Mouse (Mus musculus) liver, adult 2 months (tissue): ENCODE measurements around the gene Rfx7. TPM values are rescaled to one million over a fixed set of nuclear protein-coding genes. Genes with fewer than 3 reads are reported as not detected.
A peak's percentile ranks its signal among the peaks of the same experiment; 100 is the strongest.

Experiments
- DNase-seq: peaks from one replicate; pipeline ENCODE4 v3.0.0-alpha.2; 2011; ENCODE audit warnings: low read depth, low spot score; ENCODE audit errors: extremely low read depth
- H3K27ac ChIP-seq: fragments of 200-500 bp; replicated peaks from 2 replicates; pipeline ENCODE4 v1.5.1; 2012; ENCODE audit warnings: low read depth, mild to moderate bottlenecking, control low read depth, inconsistent platforms, low read length; ENCODE audit not compliant: insufficient read depth
- H3K27me3 ChIP-seq: fragments of 200-500 bp; 2 replicates; pipeline ENCODE4 v1.6.1; 2012; ENCODE audit warnings: mild to moderate bottlenecking, moderate library complexity, low read length, inconsistent platforms; ENCODE audit not compliant: control insufficient read depth, insufficient read depth
- H3K36me3 ChIP-seq: fragments of 200-500 bp; 2 replicates; pipeline ENCODE4 v1.6.1; 2012; ENCODE audit warnings: low read length, inconsistent platforms; ENCODE audit not compliant: control insufficient read depth, insufficient read depth
- H3K4me1 ChIP-seq: fragments of 200-500 bp; 2 replicates; pipeline ENCODE4 v1.6.1; 2011; ENCODE audit warnings: low read length; ENCODE audit not compliant: control insufficient read depth, insufficient read depth
- H3K4me3 ChIP-seq: fragments of 200-500 bp; 2 replicates; pipeline ENCODE4 v1.5.1; 2011; ENCODE audit warnings: low read depth, mild to moderate bottlenecking, control low read depth, low read length, moderate library complexity; ENCODE audit not compliant: insufficient read depth
- H3K79me2 ChIP-seq: fragments of 200-500 bp; 2 replicates; pipeline ENCODE4 v1.6.1; 2012; ENCODE audit warnings: inconsistent platforms, mild to moderate bottlenecking, low read length, moderate library complexity; ENCODE audit not compliant: control insufficient read depth, insufficient read depth
- H3K9ac ChIP-seq: fragments of 200-500 bp; 2 replicates; pipeline ENCODE4 v1.6.1; 2012; ENCODE audit warnings: low read depth, mild to moderate bottlenecking, control low read depth, inconsistent platforms, low read length
- CTCF ChIP-seq: fragments of 200-500 bp; IDR thresholded peaks from 2 replicates; pipeline ENCODE4 v1.5.1; 2011; ENCODE audit warnings: low read depth, low read length, control low read depth
- POLR2A ChIP-seq: fragments of 200-500 bp; IDR thresholded peaks from 2 replicates; pipeline ENCODE4 v1.6.1; 2011; ENCODE audit warnings: low read length, control low read depth; ENCODE audit not compliant: insufficient read depth; ENCODE audit errors: extremely low read depth
- WGBS: fragments of 180-500 bp; shearing (Covaris S2); methylation state at CpG from one replicate; pipeline ENCODE4 v1.1.7; 2018; 5-methylcytosine and 5-hydroxymethylcytosine counted together
- polyA plus RNA-seq: library from polyadenylated mRNA; depleted of rRNA; stranded (reverse); fragments of >200 nt; gene quantifications from 2 replicates; pipeline ENCODE4 v1.2.3, GENCODE M21; 2012
- total RNA-seq: library from RNA; depleted of rRNA; stranded (reverse); fragments of >200 nt; gene quantifications from 2 replicates; pipeline ENCODE4 v1.2.3, GENCODE M21; 2014

Gene Rfx7
- total and polyA plus RNA-seq, 2 experiments: 3.3 to 5.4 TPM

GRCm38 (mm10) chr9:72520849-72521248 is 11.2 kb upstream of the Rfx7 start:
- Histone ChIP-seq H3K9ac (no peak overlapping the region), H3K27me3 (no peaks in the 10 kb centered on the region), H3K4me1 (no peaks in the 10 kb centered on the region), H3K79me2 (no peaks in the 10 kb centered on the region), H3K27ac (no peak overlapping the region), H3K36me3 (no peaks in the 10 kb centered on the region), H3K4me3 (no peak overlapping the region)
- no peak for DNase-seq
- TF ChIP-seq POLR2A (no peak), CTCF (no peak)

GRCm38 (mm10) chr9:72526091-72526490 is 5.9 kb upstream of the Rfx7 start:
- no peak for TF ChIP-seq CTCF
- no peak for TF ChIP-seq POLR2A
- Histone ChIP-seq H3K36me3 (no peaks in the 10 kb centered on the region), H3K4me3 (no peak overlapping the region), H3K79me2 (no peaks in the 10 kb centered on the region), H3K4me1 (no peaks in the 10 kb centered on the region), H3K27ac (no peak overlapping the region), H3K27me3 (no peaks in the 10 kb centered on the region), H3K9ac (no peak overlapping the region)
- DNase-seq: no peak
- 88% methylated on average over 1 of the region's 1 CpGs for WGBS

- TF ChIP-seq POLR2A (no peak), CTCF (peak; percentile 100)
- Histone ChIP-seq H3K4me1 (peaks cover 3% of the 10 kb centered on the region; the same call in 1 of the 2 replicates), H3K36me3 (no peaks in the 10 kb centered on the region), H3K27me3 (no peaks in the 10 kb centered on the region), H3K4me3 (no peak overlapping the region), H3K9ac (no peak overlapping the region), H3K27ac (no peak overlapping the region), H3K79me2 (peaks cover 10% of the 10 kb centered on the region; the same call in 1 of the 2 replicates)
- DNase-seq: peak; percentile 82
- 2% methylated on average over 12 of the region's 12 CpGs for WGBS
These were observed 1.8 kb upstream of the Rfx7 start for GRCm38 (mm10) chr9:72530237-72530636.

GRCm38 (mm10) chr9:72530824-72531223 is 1.2 kb upstream of the Rfx7 start:
- H3K27ac ChIP-seq: peak overlapping the region; percentile 83
- DNase-seq: peak; percentile 99
- no peaks in the 10 kb centered on the region for H3K27me3 ChIP-seq
- H3K79me2 ChIP-seq: peaks cover 10% of the 10 kb centered on the region; the same call in 1 of the 2 replicates
- peak overlapping the region; percentile 99 for H3K9ac ChIP-seq
- peak overlapping the region; percentile 79; the same call in 1 of the 2 replicates for H3K4me3 ChIP-seq
- TF ChIP-seq CTCF (no peak), POLR2A (peak; percentile 59)
- H3K4me1 ChIP-seq: peaks cover 3% of the 10 kb centered on the region; the same call in 1 of the 2 replicates
- H3K36me3 ChIP-seq: no peaks in the 10 kb centered on the region
- 13% methylated on average over 4 of the region's 4 CpGs for WGBS

- Histone ChIP-seq H3K4me1 (peaks cover 4% of the 10 kb centered on the region; the same call in 1 of the 2 replicates), H3K27ac (peak overlapping the region; percentile 83), H3K79me2 (peaks cover 10% of the 10 kb centered on the region; the same call in 1 of the 2 replicates), H3K36me3 (no peaks in the 10 kb centered on the region), H3K27me3 (no peaks in the 10 kb centered on the region), H3K4me3 (peak overlapping the region; percentile 79), H3K9ac (peak overlapping the region; percentile 99)
- under 1% methylated on average over 35 of the region's 35 CpGs for WGBS
- TF ChIP-seq POLR2A: peak; percentile 78
- TF ChIP-seq CTCF: peak; percentile 17; the same call in 1 of the 2 replicates
- peak; percentile 86 for DNase-seq
These were observed 597 bp upstream of the Rfx7 start for GRCm38 (mm10) chr9:72531291-72531995.
